Mouse (Mus musculus) intestine, embryonic 16.5 days (tissue): ENCODE data around the gene Mthfd1. TPM values are rescaled to one million over a fixed set of nuclear protein-coding genes. Genes with fewer than 3 reads are reported as not detected.

ENCODE experiments used
- ATAC-seq: fragments of 200-750 bp; cut with Nextera tagmentation; 2 replicates; pipeline ENCODE4 v1.8.0; 2017; ENCODE audit warnings: moderate TSS enrichment, moderate library complexity
- H3K27ac ChIP-seq: fragments of 300-500 bp; sonication (generic); 2 replicates; pipeline ENCODE4 v1.5.1; 2014; ENCODE audit warnings: mild to moderate bottlenecking, low read length
- H3K27me3 ChIP-seq: fragments of 300-500 bp; sonication (generic); replicated peaks from 2 replicates; pipeline ENCODE4 v1.6.1; 2014; ENCODE audit warnings: low read length, control low read depth, mixed read lengths; ENCODE audit not compliant: control insufficient read depth, insufficient read depth
- H3K36me3 ChIP-seq: fragments of 300-500 bp; sonication (generic); 2 replicates; pipeline ENCODE4 v1.6.1; 2014; ENCODE audit warnings: low read length, control low read depth; ENCODE audit not compliant: control insufficient read depth, insufficient read depth
- H3K4me1 ChIP-seq: fragments of 300-500 bp; sonication (generic); 2 replicates; pipeline ENCODE4 v1.6.1; 2014; ENCODE audit warnings: low read length, control low read depth, mixed read lengths; ENCODE audit not compliant: control insufficient read depth, insufficient read depth
- H3K4me2 ChIP-seq: fragments of 300-500 bp; sonication (generic); 2 replicates; pipeline ENCODE4 v1.6.1; 2014; ENCODE audit warnings: low read depth, low read length, control low read depth
- H3K4me3 ChIP-seq: fragments of 300-500 bp; sonication (generic); 2 replicates; pipeline ENCODE4 v1.5.1; 2014; ENCODE audit warnings: mild to moderate bottlenecking, low read length
- H3K9ac ChIP-seq: fragments of 300-500 bp; sonication (generic); 2 replicates; pipeline ENCODE4 v1.6.1; 2014; ENCODE audit warnings: low read depth, low read length
- H3K9me3 ChIP-seq: fragments of 300-500 bp; sonication (generic); 2 replicates; pipeline ENCODE4 v1.6.1; 2016; ENCODE audit warnings: low read length, control low read depth; ENCODE audit not compliant: control insufficient read depth
- WGBS: fragments of 180-500 bp; shearing (Covaris S2); extraction: QIAGEN DNeasy Blood & Tissue Kit; methylation state at CpG from one replicate; pipeline ENCODE4 v1.1.7; 2014; 5-methylcytosine and 5-hydroxymethylcytosine counted together
- polyA plus RNA-seq: library from polyadenylated mRNA; unstranded; fragments of >200 nt; fragmentation: Nextera tagmentation; extraction: Ambion mirVana; gene quantifications from 2 replicates; pipeline ENCODE4 v1.2.1, GENCODE M21; 2015

Mthfd1 gene
- polyA plus RNA-seq, 1 experiment from 2014 or later, result 98.8 TPM

- no peak overlapping the region for H3K9ac ChIP-seq
- no peak overlapping the region for H3K27ac ChIP-seq
- no peak for ATAC-seq
- H3K27me3 ChIP-seq, result no peaks in the 10 kb centered on the region
- no peaks in the 10 kb centered on the region for H3K9me3 ChIP-seq
- no peak overlapping the region for H3K4me2 ChIP-seq
- no peaks in the 10 kb centered on the region for H3K4me1 ChIP-seq
- H3K36me3 ChIP-seq, result peaks cover 9% of the 10 kb centered on the region
- 85% methylated on average over 8 of the region's 8 CpGs for WGBS
- no peak overlapping the region for H3K4me3 ChIP-seq
Observed at GRCm38 (mm10) chr12:76349680-76350220, 94.7 kb downstream of the Mthfd1 start.

- no peak overlapping the region for H3K4me2 ChIP-seq
- no peak overlapping the region for H3K27ac ChIP-seq
- no peak overlapping the region for H3K4me3 ChIP-seq
- H3K9ac ChIP-seq, result no peak overlapping the region
- no peaks in the 10 kb centered on the region for H3K36me3 ChIP-seq
- no peak for ATAC-seq
- 80% methylated on average over 1 of the region's 1 CpGs for WGBS
- no peaks in the 10 kb centered on the region for H3K27me3 ChIP-seq
- H3K9me3 ChIP-seq, result no peaks in the 10 kb centered on the region
- no peaks in the 10 kb centered on the region for H3K4me1 ChIP-seq
Observed at GRCm38 (mm10) chr12:76360868-76361267, 105.8 kb downstream of the Mthfd1 start.

GRCm38 (mm10) chr12:76361405-76362302 is 106.6 kb downstream of the Mthfd1 start:
- Histone ChIP-seq H3K4me3 (no peak overlapping the region), H3K9me3 (no peaks in the 10 kb centered on the region), H3K27ac (no peak overlapping the region), H3K9ac (no peak overlapping the region), H3K27me3 (no peaks in the 10 kb centered on the region), H3K4me2 (no peak overlapping the region), H3K36me3 (no peaks in the 10 kb centered on the region), H3K4me1 (no peaks in the 10 kb centered on the region)
- WGBS, result 72% methylated on average over 9 of the region's 9 CpGs
- no peak for ATAC-seq

- H3K4me1 ChIP-seq, result peaks cover 6% of the 10 kb centered on the region
- no peak overlapping the region for H3K4me3 ChIP-seq
- H3K27me3 ChIP-seq, result no peaks in the 10 kb centered on the region
- 77% methylated on average over 9 of the region's 9 CpGs for WGBS
- H3K4me2 ChIP-seq, result no peak overlapping the region
- H3K9me3 ChIP-seq, result no peaks in the 10 kb centered on the region
- H3K9ac ChIP-seq, result no peak overlapping the region
- H3K27ac ChIP-seq, result no peak overlapping the region
- no peak for ATAC-seq
- no peaks in the 10 kb centered on the region for H3K36me3 ChIP-seq
Observed at GRCm38 (mm10) chr12:76362303-76362676, 107.2 kb downstream of the Mthfd1 start.

GRCm38 (mm10) chr12:76366276-76366675 is 111.2 kb downstream of the Mthfd1 start:
- Histone ChIP-seq H3K36me3 (no peaks in the 10 kb centered on the region), H3K4me2 (no peak overlapping the region), H3K27ac (no peak overlapping the region), H3K4me1 (peaks cover 17% of the 10 kb centered on the region), H3K27me3 (no peaks in the 10 kb centered on the region), H3K4me3 (no peak overlapping the region), H3K9me3 (no peaks in the 10 kb centered on the region), H3K9ac (no peak overlapping the region)
- 77% methylated on average over 3 of the region's 3 CpGs for whole genome bisulfite sequencing
- ATAC-seq, result no peak

- peak overlapping the region; percentile 22 for H3K4me3 ChIP-seq
- ATAC-seq, result no peak
- H3K9me3 ChIP-seq, result no peaks in the 10 kb centered on the region
- H3K27me3 ChIP-seq, result no peaks in the 10 kb centered on the region
- H3K27ac ChIP-seq, result peak overlapping the region; percentile 17
- peaks cover 23% of the 10 kb centered on the region for H3K4me1 ChIP-seq
- H3K4me2 ChIP-seq, result peak overlapping the region; percentile 81
- no peaks in the 10 kb centered on the region for H3K36me3 ChIP-seq
- peak overlapping the region; percentile 44; the same call in 1 of the 2 replicates for H3K9ac ChIP-seq
- WGBS, result 23% methylated on average over 14 of the region's 14 CpGs
Observed at GRCm38 (mm10) chr12:76367096-76367995, 112.2 kb downstream of the Mthfd1 start.

GRCm38 (mm10) chr12:76368201-76368789 is 113.2 kb downstream of the Mthfd1 start:
- WGBS, result 12% methylated on average over 9 of the region's 9 CpGs
- no peak for ATAC-seq

GRCm38 (mm10) chr12:76368790-76369205 is 113.7 kb downstream of the Mthfd1 start:
- WGBS, result under 1% methylated on average over 26 of the region's 26 CpGs
- H3K4me2 ChIP-seq, result peak overlapping the region; percentile 81
- H3K27me3 ChIP-seq, result no peaks in the 10 kb centered on the region
- peaks cover 31% of the 10 kb centered on the region for H3K4me1 ChIP-seq
- ATAC-seq, result peak; percentile 41
- H3K9ac ChIP-seq, result peak overlapping the region; percentile 99
- no peaks in the 10 kb centered on the region for H3K9me3 ChIP-seq
- no peaks in the 10 kb centered on the region for H3K36me3 ChIP-seq
- H3K4me3 ChIP-seq, result peak overlapping the region; percentile 99
- H3K27ac ChIP-seq, result peak overlapping the region; percentile 100

More at GRCm38 (mm10) chr12:76368201-76368789, 113.2 kb downstream of the Mthfd1 start:
- peaks cover 31% of the 10 kb centered on the region for H3K4me1 ChIP-seq
- no peaks in the 10 kb centered on the region for H3K9me3 ChIP-seq
- peak overlapping the region; percentile 99 for H3K4me3 ChIP-seq
- peak overlapping the region; percentile 100 for H3K27ac ChIP-seq
- H3K27me3 ChIP-seq, result no peaks in the 10 kb centered on the region
- peak overlapping the region; percentile 99 for H3K9ac ChIP-seq
- no peaks in the 10 kb centered on the region for H3K36me3 ChIP-seq
- peak overlapping the region; percentile 81 for H3K4me2 ChIP-seq
